Mouse (Mus musculus) embryo, embryonic 10.5 days (tissue): ENCODE measurements around the gene Hadha.

ENCODE experiments used
- DNase-seq: peaks from one replicate; pipeline ENCODE4 v3.0.0-alpha.2; 2015; ENCODE audit warnings: low spot score

Hadha gene

DNA sequence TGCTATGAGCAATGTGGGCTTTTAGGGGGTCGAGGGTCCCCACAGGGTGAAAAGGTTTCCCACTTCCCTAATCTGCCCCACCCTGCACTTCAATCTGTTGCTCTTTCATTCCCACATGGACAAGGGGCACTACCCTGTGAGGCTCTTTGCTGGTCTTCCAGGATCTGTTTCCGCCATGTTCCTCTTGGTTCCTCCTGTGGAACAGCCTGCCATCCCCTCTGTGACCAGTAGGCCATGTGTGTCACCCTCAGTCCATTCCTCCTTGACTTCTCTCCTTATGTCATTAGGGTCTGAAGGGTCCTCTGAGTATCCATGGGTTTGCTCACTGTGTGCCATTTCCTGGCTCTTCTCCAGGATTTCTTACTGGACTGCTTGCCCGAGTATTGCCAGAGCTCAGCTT, 43.2 kb downstream of the Hadha start:
- DNase-seq: peak; percentile 28

DNA sequence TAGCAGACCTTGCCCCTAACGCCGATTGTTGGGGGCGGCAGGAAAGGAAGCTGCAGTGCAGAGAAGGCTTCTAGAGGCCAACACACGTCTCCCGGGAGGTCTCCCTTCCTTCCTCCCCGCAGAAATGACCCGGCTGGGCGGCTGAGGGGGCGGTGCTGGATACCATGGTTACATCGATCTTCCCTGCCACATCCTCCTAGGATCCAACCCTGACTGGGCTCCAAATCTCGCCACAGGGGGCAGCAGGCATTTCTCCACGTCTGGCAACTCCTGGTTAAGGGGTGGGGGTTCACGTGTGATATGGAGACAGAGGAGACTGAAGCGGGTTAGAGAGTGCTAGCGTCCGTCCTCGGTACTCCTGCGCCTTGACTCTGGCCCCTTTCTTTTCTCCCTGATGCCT, 43.8 kb downstream of the Hadha start:
- peak; percentile 87 for DNase-seq

DNA sequence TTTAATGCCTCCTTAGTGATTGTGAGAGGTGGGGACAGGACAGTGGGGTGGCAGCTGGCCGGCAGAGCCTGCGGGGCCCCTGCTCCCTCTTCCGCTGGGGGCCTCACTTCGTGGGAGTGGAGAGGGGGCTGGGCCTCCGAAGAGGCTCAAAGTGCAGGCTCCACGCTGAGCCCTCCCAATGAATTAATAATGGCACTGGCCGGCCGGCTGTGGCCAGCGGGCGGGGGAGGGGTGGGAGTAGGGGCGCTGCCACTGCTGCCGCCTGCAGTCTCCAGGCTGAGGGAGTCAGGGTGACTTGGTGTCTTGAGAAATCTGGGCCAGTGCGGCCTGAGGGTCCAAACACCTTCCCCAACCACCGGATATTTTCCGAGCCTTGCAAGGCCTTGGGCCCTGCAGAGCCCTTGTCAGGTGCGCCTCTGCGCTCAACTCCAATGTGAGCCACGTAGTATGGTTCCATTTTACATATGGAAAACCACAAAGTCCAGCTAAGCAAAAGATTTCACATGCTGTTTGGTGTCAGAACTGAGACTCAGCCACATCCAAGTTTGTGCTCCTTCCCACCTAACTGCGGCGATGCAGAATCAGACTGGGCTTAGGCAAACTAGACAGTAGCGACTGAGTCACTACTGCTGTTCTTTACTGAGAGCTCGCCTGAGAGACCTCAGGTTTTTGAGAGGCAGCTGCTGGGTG, 44.4 kb downstream of the Hadha start:
- peak; percentile 66 for DNase-seq

DNA sequence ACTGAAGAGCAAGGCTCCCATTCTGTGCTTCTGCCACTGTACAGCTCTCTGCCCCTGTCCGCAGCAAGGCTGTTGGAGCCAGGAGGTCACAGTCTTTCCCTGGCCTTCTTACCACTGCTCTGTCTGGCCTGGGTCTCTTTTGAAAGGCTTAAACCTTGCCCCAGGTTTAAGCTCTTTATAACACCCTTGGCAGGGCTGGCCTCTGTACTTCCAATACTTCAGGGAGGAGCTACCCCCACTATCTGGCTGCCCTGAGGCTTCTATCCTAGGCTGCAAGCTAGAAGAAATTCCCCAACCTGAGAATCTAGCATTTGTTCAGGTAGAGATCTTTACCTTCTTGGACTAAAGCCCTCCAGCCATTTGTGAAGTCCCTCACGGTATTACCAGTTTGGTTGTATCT, 45.1 kb downstream of the Hadha start:
- DNase-seq: peak; percentile 5

DNA sequence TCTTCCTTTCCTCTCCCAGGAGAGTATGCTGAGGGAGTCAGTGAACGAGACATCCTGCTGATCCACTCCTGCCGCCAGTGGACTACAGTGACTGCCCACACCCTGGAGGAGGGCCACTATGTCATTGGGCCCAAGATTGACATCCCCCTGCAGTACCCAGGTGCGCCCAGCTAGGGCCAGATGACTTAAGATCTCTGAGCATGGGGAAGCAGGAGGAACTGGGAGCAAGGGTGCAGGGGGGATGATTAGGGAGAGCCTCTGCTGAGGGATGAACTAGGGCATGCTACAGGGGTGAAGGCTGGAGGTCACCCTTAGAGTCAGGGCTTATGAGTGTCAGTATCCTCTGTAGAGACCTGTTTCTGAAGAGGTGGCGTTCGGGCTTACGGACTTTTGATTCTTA, 46.7 kb downstream of the Hadha start:
- DNase-seq: no peak

DNA sequence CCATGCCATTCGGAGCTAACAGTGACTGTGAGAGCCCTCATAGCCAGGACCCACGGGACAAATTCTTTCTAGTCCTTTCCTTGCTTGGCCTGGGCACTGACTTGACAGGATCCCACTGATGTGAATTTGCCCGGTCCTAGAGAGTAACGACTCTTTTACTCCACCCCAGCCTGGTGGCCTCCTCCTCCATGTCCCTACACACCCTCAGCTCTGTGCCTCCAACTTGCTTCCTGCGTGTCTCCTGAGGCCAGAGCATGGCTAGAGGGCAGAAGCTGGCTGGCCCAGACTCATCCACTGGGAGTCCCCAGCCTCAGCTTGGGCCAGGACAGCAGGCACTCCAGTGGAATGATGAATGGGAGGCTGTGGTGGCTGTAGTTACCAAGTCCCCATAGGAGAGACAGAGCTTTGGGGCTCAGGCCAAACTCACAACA, 47.3 kb downstream of the Hadha start:
- peak; percentile 47 for DNase-seq

DNA sequence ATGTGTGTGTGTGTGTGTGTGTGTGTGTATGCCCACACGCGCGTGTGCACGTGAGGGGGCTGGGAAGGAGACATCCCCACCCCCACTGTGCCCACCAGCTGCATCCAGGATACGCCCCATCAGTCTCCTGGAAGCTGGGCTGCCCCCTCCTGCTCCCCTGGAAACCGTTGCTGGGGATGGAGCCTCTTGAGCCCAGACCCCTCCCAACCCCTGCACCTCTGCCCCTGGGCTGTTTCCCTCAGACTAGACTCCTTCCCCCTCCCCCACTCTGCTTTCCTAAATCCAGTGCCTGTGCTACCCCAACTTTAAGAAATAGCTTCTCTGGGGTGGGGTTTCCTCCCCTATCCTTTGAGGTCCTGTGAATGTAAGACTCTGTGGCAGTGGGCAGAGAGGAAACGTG, 47.8 kb downstream of the Hadha start:
- peak; percentile 76 for DNase-seq

DNA sequence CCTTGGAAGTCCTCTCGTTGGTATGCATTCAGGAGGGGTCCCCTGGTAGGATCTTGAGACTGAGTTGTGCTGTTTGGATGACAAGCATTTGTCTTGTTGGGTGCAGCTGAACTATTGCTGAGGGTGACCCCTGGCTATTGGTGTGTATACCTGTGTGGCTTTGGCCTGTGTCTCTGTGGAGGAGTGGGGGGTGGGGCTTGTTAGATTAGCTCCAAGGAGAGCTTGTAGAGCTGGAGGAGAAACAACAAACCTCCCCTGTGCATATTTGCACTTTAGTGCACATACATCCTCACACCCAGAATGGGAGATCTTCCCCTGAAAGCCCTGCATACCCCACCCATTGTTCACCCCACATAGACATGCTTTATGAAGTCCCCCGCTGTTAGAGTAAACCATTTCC, 48.2 kb downstream of the Hadha start:
- DNase-seq: no peak

DNA sequence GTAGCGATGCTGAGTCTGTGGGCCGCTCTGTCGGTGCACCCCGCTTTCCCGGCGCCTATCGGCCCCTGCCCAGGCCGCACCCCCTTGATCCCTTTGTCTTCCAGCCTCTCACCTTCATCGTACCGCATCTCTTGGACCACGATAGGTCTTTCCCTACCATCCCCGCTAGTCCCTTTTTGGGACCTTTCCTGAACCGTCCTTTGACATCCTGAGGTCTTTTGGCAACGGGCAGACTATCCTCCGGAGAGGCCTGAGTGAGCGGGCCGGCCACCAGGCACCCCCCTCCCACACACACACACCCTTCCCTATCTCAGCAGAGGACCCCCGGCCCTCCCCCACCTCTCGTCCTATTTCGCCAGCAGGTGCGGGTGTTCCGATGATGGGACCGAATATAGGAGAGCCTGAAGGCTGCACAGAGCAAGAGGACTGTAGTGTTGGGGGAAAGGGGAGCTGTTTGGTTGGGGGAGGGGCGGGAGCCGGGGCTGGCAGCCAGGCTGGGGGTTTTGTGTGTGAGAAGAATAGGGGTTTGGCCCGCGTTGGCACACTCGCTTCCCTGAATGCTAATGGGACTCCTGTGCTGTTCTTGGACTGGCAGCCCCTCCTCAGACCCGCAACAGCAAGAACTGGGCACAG, 49.2 kb downstream of the Hadha start, which contains the start of gene 3110082J24Rik:
TSS of gene 3110082J24Rik (minus strand) at position 419 of the 633 bp plus-strand sequence.
- peak; percentile 12 for DNase-seq

DNA sequence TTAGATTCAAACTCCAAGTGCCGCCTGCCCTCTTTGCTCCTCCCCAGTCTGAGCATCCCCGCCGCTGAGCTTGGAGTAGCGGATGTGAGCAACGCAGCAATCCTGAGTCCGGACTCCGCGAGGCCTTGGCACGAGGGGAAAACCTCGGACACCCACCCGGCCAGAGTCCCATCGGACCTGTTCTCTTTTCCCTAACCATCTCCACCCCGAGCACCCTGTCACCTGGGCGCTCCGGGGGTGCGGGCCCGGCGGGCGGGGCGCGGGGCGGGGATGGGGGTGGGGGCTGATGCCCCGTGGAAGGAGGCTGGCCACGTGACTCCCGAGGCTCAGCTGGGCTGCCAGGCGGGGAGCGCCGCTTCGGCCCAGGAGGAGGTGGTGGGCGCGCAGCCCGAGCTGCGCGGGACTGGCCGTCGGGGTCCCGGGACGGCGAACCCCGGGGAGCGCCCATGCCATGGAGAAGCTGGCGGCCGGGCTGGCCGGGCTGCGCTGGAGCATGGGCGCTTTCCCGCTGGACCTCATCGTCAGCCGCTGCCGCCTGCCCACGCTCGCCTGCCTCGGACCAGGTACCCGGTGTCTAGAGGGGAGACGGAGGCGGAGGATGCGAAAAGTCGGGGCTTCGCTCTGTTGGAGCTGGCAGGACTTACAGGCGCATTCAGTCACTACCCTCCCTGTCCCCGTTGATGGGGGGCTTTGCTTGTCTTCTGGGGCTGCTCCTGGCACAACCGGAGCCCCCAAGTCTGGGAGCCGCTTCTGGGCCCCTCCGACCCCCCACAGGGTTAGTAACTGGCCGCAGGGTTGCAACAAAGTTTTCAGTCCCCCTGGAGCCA, 49.9 kb downstream of the Hadha start, which contains the start of gene Garem2:
TSS of gene Garem2 (plus strand) at position 321 of the 827 bp plus-strand sequence.
- DNase-seq: peak; percentile 67

DNA sequence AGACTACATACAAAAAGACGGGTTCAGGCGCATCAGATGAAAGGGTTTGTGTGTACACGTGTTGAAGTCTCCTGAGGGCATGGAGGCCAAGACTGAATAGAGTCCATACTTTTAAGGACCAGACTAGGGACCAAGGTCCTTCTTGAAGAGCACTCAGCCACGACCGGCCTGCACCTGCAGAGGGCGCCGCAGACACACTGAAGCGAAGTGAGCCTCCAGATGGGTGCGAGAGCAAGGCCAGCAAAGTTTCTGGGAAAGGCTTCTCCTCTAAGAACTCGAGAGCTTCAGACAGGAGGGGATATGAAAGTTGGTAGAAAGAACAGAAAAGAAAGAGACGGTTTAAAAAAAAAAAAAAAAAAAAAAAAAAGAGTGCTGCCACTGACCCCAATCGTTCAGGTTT, 50.6 kb downstream of the Hadha start:
- peak; percentile 87 for DNase-seq

DNA sequence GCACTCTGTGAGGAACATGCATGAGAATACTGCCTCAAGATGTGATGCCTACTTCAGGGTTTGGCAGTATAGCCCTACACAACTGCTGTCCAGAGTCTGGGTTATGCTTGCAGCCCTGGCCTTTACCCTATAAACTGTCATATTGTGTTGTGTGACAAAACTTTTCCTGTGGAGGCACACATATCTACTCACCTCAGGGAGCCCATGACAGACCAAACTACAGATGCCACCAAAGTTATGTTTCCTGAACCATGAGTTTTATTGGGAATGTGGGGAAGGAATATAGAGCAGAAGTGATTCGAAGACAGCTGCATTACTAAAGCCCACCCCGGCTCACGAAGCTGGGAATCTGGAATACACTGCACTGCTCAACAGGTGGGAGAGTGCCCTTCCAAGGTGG, 51.6 kb downstream of the Hadha start:
- no peak for DNase-seq

DNA sequence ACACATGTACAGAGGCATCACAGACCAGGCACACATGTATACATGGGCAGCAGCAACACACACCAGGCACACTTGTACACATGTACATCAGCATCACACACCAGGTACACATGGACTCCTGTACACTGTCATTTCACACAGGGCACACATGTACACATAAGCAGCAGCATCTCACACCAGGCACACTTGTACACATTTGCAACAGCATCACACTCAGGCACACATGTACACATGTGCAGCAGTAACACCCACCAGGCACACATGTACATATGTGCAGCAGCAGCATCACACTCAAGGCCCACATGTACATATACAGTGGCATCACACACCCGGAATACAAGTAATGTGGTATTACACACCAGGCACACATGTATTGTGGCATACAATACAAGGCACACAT, 56.7 kb downstream of the Hadha start:
- DNase-seq: no peak

DNA sequence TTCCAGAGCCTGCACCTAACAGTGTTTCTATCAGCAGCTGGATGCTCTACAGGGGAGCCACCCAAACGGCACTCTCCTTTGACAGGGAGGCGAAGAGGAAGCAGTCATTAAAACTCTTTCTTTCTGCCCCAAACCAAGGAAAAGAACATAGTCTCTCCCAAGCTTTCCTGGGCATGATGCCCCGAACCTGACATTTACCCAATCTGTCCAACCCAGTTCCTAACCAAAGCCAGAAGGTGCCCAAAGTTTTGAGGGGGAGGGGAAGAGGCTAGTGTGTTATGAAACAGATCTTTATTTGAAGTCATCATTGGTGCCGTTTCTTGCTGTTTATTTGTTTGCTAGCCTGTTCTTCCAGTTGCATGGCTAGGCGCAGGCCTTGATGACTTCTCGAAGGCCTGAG, 59.2 kb downstream of the Hadha start:
- no peak for DNase-seq

DNA sequence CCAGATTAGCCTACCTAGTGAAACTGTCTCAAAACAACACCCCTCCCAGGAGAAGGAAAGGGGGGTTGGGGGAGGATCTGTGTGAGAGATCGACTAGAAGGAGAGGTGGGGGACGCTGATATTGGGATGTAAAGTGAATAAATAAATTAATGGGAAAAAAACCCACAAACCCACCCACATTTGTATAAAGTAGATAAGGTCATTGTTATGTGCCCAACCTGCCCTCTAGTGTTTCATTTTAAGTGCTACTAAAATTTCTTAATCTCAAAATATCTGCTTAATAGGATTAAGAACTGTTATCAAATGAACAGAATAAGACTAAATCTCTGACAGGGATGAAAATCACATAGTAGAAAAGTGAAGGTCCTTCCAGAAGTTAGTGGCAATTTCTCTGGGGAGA, 60.6 kb downstream of the Hadha start:
- no peak for DNase-seq

DNA sequence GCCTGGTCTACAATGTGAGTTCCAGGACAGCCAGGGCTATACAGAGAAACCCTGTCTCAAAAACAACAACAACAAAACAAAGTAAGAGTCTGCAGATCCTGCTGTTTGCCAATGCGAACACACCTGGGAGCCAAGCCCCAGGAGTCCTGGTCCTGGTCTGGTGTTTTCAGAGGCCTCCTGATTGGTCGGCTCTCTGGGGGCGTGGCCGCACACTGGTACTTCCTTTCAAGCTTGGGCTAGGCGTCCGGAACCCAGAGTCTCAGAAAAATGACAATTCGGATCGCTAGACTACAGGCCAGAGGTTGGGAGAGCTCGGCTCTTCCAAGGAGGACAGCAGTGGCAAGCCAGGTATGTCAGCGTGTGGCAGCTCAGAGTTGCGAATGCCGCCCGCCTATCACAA, 62.3 kb downstream of the Hadha start:
- DNase-seq: no peak

DNA sequence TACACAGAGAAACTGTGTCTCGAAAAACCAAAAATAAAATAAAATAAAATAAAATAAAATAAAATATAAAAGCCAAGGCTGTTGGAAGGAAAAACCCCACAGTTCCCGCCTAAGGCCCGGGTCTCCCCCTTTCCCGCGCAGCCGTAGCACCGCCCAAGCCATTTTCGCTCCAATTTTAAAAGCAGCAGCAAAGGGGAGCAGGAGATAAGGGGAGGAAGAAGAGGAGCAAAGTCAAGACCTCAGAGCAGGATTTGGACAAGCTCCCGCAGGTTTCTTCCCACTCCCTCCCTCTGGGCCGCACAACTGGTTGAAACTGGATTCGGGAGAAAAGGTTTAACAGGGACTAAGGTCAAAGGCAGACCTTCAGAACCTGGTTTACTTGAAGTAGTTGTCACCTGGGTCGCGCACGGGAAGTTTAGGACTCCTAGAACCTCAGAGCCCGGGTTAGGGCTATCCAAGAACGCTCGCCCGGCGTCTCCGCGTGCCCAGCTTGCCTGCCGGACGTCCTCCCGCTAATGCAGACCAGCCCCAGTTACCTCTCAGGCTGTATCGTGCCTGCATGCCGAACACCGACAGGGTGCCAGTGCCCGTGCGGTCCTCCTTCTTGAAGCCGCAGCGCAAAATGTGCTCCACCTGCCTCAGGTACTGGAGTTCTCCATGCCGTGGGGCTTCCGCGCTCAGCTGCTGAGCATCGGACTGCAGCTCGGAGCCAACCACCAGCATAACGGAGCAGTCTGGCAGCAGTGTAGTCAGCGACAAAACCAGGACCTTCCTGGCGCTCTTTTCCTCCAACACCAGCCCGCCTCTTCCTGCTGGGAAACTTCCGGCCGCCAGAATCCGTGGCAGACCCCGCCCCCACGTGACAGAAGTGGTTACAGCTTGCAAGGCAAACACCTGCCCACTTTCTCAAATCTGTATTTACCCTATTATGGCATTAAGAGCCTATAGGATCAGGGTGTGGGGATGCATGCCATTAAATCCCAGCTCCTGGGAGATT, 81.8 kb downstream of the Hadha start, which contains the start of gene Tyms:
TSS of gene Tyms (minus strand) at position 793 of the 997 bp plus-strand sequence.
- peak; percentile 93 for DNase-seq

DNA sequence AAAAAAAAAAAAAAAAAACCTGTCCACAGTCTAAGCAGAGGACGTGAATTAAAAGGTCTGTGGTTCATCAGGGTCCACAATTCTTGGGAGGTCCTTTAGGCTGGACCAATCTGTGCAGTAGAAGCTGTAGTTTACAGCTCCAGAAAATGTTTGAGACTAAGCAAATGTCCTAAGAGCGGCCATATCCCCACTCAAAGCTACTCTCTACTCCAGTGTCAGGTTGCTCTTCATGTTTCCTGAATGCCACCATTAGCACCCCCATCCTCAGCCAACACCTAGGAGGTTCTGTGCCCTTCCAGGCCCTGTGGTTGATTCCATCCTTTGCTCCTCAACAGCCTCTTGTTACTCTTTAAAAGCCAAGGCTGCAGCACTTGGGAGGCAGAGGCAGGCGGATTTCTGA, 82.6 kb downstream of the Hadha start:
- DNase-seq: peak; percentile 12

DNA sequence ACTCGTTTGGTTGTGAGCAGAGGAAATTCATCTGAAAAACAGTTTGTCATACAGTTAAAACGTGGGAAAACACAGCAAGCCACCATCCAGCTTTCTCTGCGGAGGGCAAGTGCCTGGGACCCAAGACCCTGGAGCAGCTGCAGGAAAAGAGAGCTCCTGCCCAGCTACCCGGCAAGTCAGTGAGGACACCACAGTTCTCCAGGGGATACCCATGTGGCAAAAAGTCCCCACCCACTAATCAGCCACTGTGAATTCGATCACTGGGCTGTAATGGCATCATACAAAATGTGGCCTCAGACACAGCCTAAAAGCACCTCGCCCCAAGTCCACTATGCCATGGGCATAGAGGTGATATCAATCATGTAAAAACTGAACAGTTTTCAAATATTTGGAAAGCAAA, 83.3 kb downstream of the Hadha start:
- no peak for DNase-seq
